In the genomic region with DNA sequence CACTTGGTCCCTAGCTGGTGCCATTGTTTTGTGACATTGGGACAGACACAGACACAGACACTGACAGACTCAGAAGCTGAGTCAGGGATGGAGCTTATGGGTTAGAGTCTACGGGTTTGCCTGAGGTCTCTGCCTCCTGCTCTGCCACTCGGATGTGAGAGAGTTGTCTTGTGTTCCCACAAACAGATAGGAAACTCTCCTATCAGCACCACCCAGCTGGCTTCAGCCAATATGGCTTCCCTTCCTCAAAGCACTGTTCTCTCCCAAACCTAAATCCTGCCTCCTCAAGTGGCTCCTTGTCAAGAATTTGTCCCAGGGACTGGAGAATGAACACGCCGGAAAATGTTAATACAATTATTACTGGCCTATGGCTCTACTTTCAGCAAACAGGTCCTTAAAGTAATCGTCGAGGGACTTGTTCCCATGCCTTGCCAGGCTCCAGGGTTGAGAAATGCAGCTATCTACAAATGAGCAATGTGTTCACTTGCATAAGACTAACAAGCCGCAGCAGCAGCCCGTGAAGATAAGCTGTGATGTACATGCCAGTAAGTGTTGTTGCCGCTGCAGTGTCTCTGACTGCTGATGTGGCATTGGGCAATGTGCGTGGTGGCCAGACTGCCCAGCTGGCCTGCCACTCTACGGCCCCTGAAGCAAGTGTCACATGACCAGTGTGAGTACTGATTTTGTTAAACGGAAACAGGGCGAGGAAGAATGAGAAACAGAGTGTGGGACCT, we compare ENCODE assay signal across 12 mouse cellular contexts. TPM values are rescaled to one million over a fixed set of nuclear protein-coding genes. Genes with fewer than 3 reads are reported as not detected.
DNase-seq lines count a peak whose midpoint lies in the region; ATAC-seq and TF ChIP-seq lines count a peak whose summit lies in the region.
"Had no signal": no experiment of that assay in that cellular context is flagged by ENCODE, and none has a peak within 500 bp of the region (broad histone marks: within the 10 kb centered on the region; RNA-seq: fewer than 3 reads in every experiment).

No protein-coding gene starts in this region.

- no peaks in the 10 kb centered on the region for H3K36me3 ChIP-seq in midbrain, postnatal 0 days (ENCODE audit: insufficient read depth, low read length)
- no peaks in the 10 kb centered on the region for H3K36me3 ChIP-seq in midbrain, embryonic 16.5 days (ENCODE audit: control insufficient read depth, insufficient read depth, low read length)
- no peaks in the 10 kb centered on the region for H3K36me3 ChIP-seq in forebrain, postnatal 0 days (ENCODE audit: insufficient read depth)

- no peak for TF ChIP-seq CTCF in midbrain, postnatal 0 days (IDR thresholded peaks at IDR 0.05)
- no peak for TF ChIP-seq CTCF in forebrain, postnatal 0 days (IDR thresholded peaks at IDR 0.05; ENCODE audit: low read depth)
- TF ChIP-seq CTCF in layer of hippocampus, adult 2 months (conservative IDR thresholded peaks at IDR 0.05), result no peak

- WGBS in midbrain, postnatal 0 days, result 77% methylated on average over 13 of the region's 13 CpGs
- 79% methylated on average over 13 of the region's 13 CpGs for WGBS in midbrain, embryonic 16.5 days
- WGBS in forebrain, postnatal 0 days, result 77% methylated on average over 13 of the region's 13 CpGs

- no peaks in the 10 kb centered on the region for H3K9me3 ChIP-seq in midbrain, postnatal 0 days (ENCODE audit: low read length)
- H3K9me3 ChIP-seq in midbrain, embryonic 16.5 days (replicated peaks; ENCODE audit: control insufficient read depth, low read length, poor library complexity, severe bottlenecking), result no peaks in the 10 kb centered on the region
- no peaks in the 10 kb centered on the region for H3K9me3 ChIP-seq in forebrain, postnatal 0 days (ENCODE audit: low read length)

- ATAC-seq in midbrain, postnatal 0 days (ENCODE audit: low FRiP score), result no peak
- ATAC-seq in midbrain, embryonic 16.5 days, result no peak
- peak; percentile 95 for ATAC-seq in megakaryocyte-erythroid progenitor cell, adult 5-6 weeks (replicated peaks; ENCODE audit: low FRiP score, low TSS enrichment, poor library complexity, severe bottlenecking)
- no peak for ATAC-seq in forebrain, postnatal 0 days

- no peak overlapping the region for H3K4me3 ChIP-seq in midbrain, postnatal 0 days (ENCODE audit: low read depth, low read length)
- H3K4me3 ChIP-seq in midbrain, embryonic 16.5 days (ENCODE audit: low read depth, low read length), result no peak overlapping the region
- no peak overlapping the region for H3K4me3 ChIP-seq in forebrain, postnatal 0 days (ENCODE audit: low read depth, low read length)
- H3K4me3 ChIP-seq in layer of hippocampus, adult 2 months, result no peak overlapping the region

- H3K27me3 ChIP-seq in midbrain, postnatal 0 days (ENCODE audit: insufficient read depth, low read length), result no peaks in the 10 kb centered on the region
- H3K27me3 ChIP-seq in midbrain, embryonic 16.5 days (ENCODE audit: control insufficient read depth, insufficient read depth, low read depth, low read length), result no peaks in the 10 kb centered on the region
- no peaks in the 10 kb centered on the region for H3K27me3 ChIP-seq in forebrain, postnatal 0 days (ENCODE audit: insufficient read depth, low read length)

- no peak overlapping the region for H3K27ac ChIP-seq in midbrain, postnatal 0 days (ENCODE audit: low read depth, low read length)
- no peak overlapping the region for H3K27ac ChIP-seq in midbrain, embryonic 16.5 days (ENCODE audit: low read length)
- no peak overlapping the region for H3K27ac ChIP-seq in forebrain, postnatal 0 days (ENCODE audit: low read depth, low read length)
- no peak overlapping the region for H3K27ac ChIP-seq in layer of hippocampus, adult 2 months

- H3K4me1 ChIP-seq in midbrain, postnatal 0 days (ENCODE audit: insufficient read depth, low read length), result no peaks in the 10 kb centered on the region; the same call in 1 of the 2 replicates
- peaks cover 4% of the 10 kb centered on the region; the same call in 1 of the 2 replicates for H3K4me1 ChIP-seq in midbrain, embryonic 16.5 days (ENCODE audit: control insufficient read depth, insufficient read depth, low read length)
- no peaks in the 10 kb centered on the region for H3K4me1 ChIP-seq in forebrain, postnatal 0 days (ENCODE audit: insufficient read depth)

- peak; percentile 10 for DNase-seq in midbrain, postnatal 0 days (ENCODE audit: low spot score)
- DNase-seq in c-Kit-positive CD71-positive TER-119-positive erythroid progenitor cells, embryonic 14.5 days (ENCODE audit: low spot score), result peak; percentile 45
- DNase-seq in liver, result peak; percentile 49
- DNase-seq in yolk sac, embryonic 10.5 days (ENCODE audit: low spot score), result no peak
- DNase-seq in forebrain, postnatal 0 days, result no peak
- DNase-seq in layer of hippocampus, adult 2 months (ENCODE audit: low spot score in 2 of 2), result no peak
- DNase-seq: cerebellum, postnatal 14 days; kidney, adult 8-10 months; thymus, adult 2 months had no signal

- H3K4me2 ChIP-seq in midbrain, postnatal 0 days (ENCODE audit: low read depth, low read length, poor library complexity, severe bottlenecking), result no peak overlapping the region
- H3K4me2 ChIP-seq in midbrain, embryonic 16.5 days (ENCODE audit: low read length), result no peak overlapping the region
- H3K4me2 ChIP-seq in forebrain, postnatal 0 days (ENCODE audit: low read depth), result no peak overlapping the region

- no peak overlapping the region for H3K9ac ChIP-seq in midbrain, postnatal 0 days (replicated peaks; ENCODE audit: low read length, poor library complexity, severe bottlenecking)
- no peak overlapping the region for H3K9ac ChIP-seq in midbrain, embryonic 16.5 days (ENCODE audit: low read depth, low read length)
- H3K9ac ChIP-seq in forebrain, postnatal 0 days, result no peak overlapping the region

RNA-seq across cellular contexts. Expression of a gene that starts 33.6 kb away (rescaled TPM):
- 0.52 and 0.66 TPM in 2 replicates for total RNA-seq in midbrain, postnatal 0 days (2014; rRNA removed)
- polyA plus RNA-seq in midbrain, postnatal 0 days (2015; fragmentation: Nextera tagmentation; extraction: Ambion mirVana), result 0.28 and 0.39 TPM in 2 replicates
- 0.15 and 0.40 TPM in 2 replicates for polyA plus RNA-seq in midbrain, embryonic 16.5 days (2015; fragmentation: Nextera tagmentation; extraction: Ambion mirVana)
- total RNA-seq in megakaryocyte-erythroid progenitor cell, adult 5-6 weeks (2014; fragmentation: Nextera tagmentation), result not detected in 2 replicates
- 0.65 TPM in 1 of 2 replicates, not detected in the other for total RNA-seq in megakaryocyte-erythroid progenitor cell, adult 5-6 weeks (2017)
- total RNA-seq in forebrain, postnatal 0 days (2014; rRNA removed), result 0.52 TPM in 1 of 2 replicates, not detected in the other
- 0.22 and 0.34 TPM in 2 replicates for polyA plus RNA-seq in forebrain, postnatal 0 days (2015; fragmentation: Nextera tagmentation; extraction: Ambion mirVana)
- total RNA-seq in layer of hippocampus, adult 2 months (2021), result under 1 TPM; 0.22 to 0.51 TPM

RNA-seq across cellular contexts. Expression of a gene that starts 50.7 kb away (rescaled TPM):
- not detected in 2 replicates for total RNA-seq in midbrain, postnatal 0 days (2014; rRNA removed)
- polyA plus RNA-seq in midbrain, postnatal 0 days (2015; fragmentation: Nextera tagmentation; extraction: Ambion mirVana), result not detected in 2 replicates
- not detected in 2 replicates for polyA plus RNA-seq in midbrain, embryonic 16.5 days (2015; fragmentation: Nextera tagmentation; extraction: Ambion mirVana)
- not detected in 2 replicates for total RNA-seq in megakaryocyte-erythroid progenitor cell, adult 5-6 weeks (2014; fragmentation: Nextera tagmentation)
- total RNA-seq in megakaryocyte-erythroid progenitor cell, adult 5-6 weeks (2017), result not detected in 2 replicates
- total RNA-seq in forebrain, postnatal 0 days (2014; rRNA removed), result not detected in 2 replicates
- polyA plus RNA-seq in forebrain, postnatal 0 days (2015; fragmentation: Nextera tagmentation; extraction: Ambion mirVana), result not detected in 2 replicates
- not detected for total RNA-seq in layer of hippocampus, adult 2 months (2021)
- total RNA-seq: liver, adult 2 months had no signal
- polyA plus RNA-seq: liver, adult 2 months; thymus, adult 2 months had no signal

Comparison
In these comparisons a context has a peak if more than half of its experiments do, and no peak if none do; other contexts are left out.
1. DNase-seq: peak in midbrain, postnatal 0 days (single experiment), c-Kit-positive CD71-positive TER-119-positive erythroid progenitor cells, embryonic 14.5 days (single experiment) and liver (single experiment); none in yolk sac, embryonic 10.5 days (single experiment), forebrain, postnatal 0 days (single experiment) and layer of hippocampus, adult 2 months (0 of 2).